Mouse (Mus musculus) neutrophil, adult 5-6 weeks (primary cell): ENCODE data around the gene Henmt1. TPM values are rescaled to one million over a fixed set of nuclear protein-coding genes. Genes with fewer than 3 reads are reported as not detected.
A peak's percentile ranks its signal among the peaks of the same experiment; 100 is the strongest.

Source experiments
- ATAC-seq: fragments of 151-379, 151-347 bp; 2 replicates; pipeline ENCODE4 v1.8.0; 2017; ENCODE audit warnings: mild to moderate bottlenecking, moderate TSS enrichment; ENCODE audit not compliant: insufficient number of reproducible peaks, poor library complexity, low FRiP score, severe bottlenecking; ENCODE audit errors: extremely low read depth
- total RNA-seq: library from RNA; stranded (forward); fragments of 200-1000 nt; gene quantifications from 2 replicates; pipeline ENCODE4 v1.2.3, GENCODE M21; 2017

The Henmt1 gene
- total RNA-seq, 1 experiment from 2014 or later: not detected

- no peak for ATAC-seq
Measured at GRCm38 (mm10) chr3:108926308-108926707, 13.4 kb upstream of the Henmt1 start.

GRCm38 (mm10) chr3:108933557-108933956 is 6.1 kb upstream of the Henmt1 start:
- ATAC-seq: no peak

GRCm38 (mm10) chr3:108938691-108939090 is 982 bp upstream of the Henmt1 start:
- ATAC-seq: no peak

DNA sequence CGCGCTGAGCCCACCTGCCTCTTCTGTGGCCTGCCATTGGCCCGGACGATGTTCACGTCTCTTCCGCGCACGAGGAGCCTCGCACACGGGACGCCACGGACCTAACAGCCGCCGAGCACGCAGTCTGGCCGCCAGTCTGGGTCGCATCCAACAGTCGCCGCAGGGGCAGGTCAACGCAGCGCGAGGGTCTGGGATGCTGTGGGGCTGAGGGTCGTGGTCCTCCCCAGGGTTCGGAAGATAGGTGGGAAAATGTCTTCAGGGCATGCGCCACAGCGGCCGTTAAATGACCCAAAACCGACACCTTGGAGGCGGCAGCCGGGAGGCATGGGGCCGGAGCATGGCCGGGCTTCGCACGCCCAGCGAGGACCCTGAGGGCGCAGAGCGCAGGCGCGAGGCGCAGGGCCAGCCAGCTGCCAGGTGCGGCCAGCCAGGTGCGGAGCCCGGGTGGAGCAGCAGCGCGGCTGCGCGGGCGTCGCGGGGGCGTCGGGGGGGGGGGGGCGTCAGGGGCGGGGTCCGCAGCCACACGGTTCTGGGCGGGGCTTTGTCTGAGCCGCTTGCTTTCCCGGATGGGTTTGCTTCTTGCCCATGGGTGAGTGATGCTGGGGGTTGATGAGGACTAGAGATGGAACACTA is 444 bp downstream of the Henmt1 start, which contains the start of gene Gm9857:
Gene Gm9857 (minus strand): TSS at position 445 of the 633 bp plus-strand sequence.
- ATAC-seq: no peak

DNA sequence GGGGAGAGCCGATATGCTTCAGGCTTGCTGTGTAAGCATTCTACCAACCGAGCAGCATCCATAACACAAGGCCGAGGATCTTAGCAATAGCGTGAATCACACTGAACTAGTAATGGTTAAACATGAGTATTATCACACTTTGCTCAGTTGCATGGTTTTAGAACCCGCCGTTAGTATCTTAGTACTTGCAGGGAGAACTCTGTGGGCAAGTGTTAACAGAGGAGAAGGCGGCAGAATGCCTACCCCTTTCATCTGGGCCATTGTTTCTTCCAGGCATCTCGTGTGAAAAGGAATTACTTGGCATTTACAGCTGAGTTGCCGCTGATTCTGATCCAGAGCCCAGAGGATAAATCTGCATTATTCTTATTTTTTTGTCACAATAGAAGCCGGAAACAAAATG is 1.3 kb downstream of the Henmt1 start:
- ATAC-seq: no peak

- no peak for ATAC-seq
Measured at GRCm38 (mm10) chr3:108957976-108958375, 18.3 kb downstream of the Henmt1 start.

- 0 out of 2 replicates have a peak, but pooled peaks have one; percentile 3 for ATAC-seq
Measured at GRCm38 (mm10) chr3:108959680-108960295, 20.1 kb downstream of the Henmt1 start.

- ATAC-seq: no peak
Measured at GRCm38 (mm10) chr3:108961226-108961625, 21.6 kb downstream of the Henmt1 start.

DNA sequence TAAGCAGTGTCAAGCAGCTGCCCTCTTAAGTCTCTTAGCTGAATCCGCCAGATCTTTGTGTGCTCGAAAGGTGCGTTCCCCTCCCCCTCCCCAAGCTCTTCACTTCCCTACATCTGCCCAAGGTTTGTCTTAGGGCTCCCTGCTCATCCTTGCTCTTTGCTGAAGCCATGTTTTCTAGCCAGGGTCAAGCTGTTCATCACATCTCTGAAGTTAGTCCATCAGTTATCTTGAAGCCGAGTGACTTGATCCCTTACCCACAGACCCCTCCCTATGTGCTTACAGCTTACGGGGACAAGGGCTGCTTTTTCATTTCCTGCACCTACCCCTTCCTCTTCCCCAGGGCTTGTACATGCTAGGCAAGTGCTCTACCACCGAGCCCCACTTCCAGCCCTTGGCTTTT is 22.0 kb downstream of the Henmt1 start:
- ATAC-seq: no peak

- no peak for ATAC-seq
Measured at GRCm38 (mm10) chr3:108963278-108963677, 23.6 kb downstream of the Henmt1 start.

DNA sequence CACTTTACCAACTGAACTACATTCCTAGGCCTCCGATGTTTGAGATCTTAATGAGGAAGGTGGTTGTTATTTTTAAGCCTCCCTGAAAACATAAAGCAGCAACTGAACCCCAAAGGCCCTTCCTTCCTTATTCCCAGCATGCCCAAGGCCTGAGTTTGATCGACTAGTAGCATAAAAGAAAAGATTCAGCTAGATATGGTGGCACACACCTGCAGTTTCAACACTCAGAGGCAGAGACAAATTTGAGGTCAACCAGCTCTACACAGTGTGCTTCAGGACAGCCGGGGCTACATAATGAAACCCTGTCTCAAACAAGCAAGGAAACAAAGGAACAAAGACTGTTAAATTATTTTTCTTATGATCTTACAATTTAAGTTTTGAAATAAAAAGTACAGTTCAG is 24.1 kb downstream of the Henmt1 start:
- no peak for ATAC-seq

GRCm38 (mm10) chr3:108964361-108965044 is 24.8 kb downstream of the Henmt1 start:
- ATAC-seq: no peak

DNA sequence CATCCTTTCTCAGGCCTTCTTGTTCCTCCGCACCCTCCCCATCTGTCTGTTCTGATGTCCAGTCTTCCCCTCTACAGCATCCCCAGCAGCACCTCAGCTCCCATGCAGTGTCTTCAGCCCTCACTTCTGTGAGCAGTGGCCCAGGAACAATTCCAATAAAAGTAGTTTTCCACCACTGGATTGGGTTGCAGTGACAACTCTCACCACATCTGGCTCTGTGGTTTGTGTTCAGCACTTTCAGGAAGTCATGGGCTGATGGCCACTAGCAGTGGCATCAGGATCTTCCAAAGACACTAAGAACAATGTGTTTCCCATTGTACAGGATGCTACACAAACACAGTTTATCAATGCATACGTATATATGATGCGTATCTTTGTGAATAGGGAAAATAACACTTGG is 26.4 kb downstream of the Henmt1 start:
- no peak for ATAC-seq

GRCm38 (mm10) chr3:108973980-108974660 is 34.4 kb downstream of the Henmt1 start:
- no peak for ATAC-seq

DNA sequence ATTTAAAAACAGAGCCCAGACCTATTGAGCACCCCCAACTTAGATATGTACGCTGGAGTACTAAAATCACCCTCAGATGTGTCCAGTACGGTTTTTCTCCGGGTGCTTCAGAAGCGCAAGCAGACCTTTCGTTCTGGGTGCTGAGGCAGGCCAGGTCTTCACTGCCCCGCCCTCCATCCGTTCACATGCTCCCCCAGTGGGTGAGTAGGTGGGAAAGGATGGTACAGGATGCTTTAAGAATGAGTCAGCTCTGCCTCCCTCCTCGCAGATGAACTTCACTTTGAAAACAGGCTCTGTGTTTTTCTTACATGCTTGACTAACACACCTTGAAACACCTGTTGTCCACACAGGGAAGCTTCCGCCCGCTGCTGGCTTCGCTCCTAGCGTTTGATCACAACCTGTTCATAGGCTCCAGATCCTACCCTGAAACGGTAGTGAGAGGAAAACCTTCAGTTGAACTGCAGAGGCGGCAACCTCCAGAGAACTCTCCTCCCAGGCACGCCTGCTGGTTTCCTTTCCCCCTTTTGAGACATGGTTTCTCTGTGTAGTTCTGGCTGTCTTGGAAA is 35.3 kb downstream of the Henmt1 start:
- no peak for ATAC-seq

GRCm38 (mm10) chr3:108977340-108978030 is 37.8 kb downstream of the Henmt1 start:
- 0 out of 2 replicates have a peak, but pooled peaks have one; percentile 32 for ATAC-seq

- ATAC-seq: no peak
Measured at GRCm38 (mm10) chr3:108981946-108982345, 42.3 kb downstream of the Henmt1 start.

GRCm38 (mm10) chr3:108983989-108984388 is 44.3 kb downstream of the Henmt1 start:
- ATAC-seq: no peak

DNA sequence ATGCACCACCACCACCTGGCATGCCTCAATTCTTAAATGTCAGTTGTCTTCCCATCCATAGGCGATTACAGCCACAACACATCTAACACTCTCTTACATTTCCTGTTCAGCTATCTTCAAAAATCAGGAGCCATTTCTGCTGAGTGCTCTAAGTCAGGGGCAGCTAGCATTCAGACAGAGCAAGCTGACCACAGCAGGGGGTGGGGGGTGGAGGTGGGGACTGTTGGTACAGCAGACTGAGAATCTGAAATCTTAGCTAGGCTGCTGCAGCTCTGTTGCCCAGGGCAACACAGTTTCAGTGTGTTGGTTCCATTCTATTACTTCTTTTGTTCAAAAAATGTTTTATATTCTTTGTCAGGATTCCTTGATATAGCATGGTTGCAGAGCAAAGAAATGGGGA is 46.9 kb downstream of the Henmt1 start:
- no peak for ATAC-seq
